Mouse (Mus musculus) kidney, adult 8-10 months (tissue): Measurements from ENCODE around the gene Gm18596.

Experiments used
- DNase-seq, 2 experiments: peaks; one replicate each; pipeline ENCODE4 v3.0.0; 2022

Gene Gm18596

GRCm38 (mm10) chr10:77709831-77710230 is 32.6 kb downstream of the Gm18596 start:
- no peak for DNase-seq

DNA sequence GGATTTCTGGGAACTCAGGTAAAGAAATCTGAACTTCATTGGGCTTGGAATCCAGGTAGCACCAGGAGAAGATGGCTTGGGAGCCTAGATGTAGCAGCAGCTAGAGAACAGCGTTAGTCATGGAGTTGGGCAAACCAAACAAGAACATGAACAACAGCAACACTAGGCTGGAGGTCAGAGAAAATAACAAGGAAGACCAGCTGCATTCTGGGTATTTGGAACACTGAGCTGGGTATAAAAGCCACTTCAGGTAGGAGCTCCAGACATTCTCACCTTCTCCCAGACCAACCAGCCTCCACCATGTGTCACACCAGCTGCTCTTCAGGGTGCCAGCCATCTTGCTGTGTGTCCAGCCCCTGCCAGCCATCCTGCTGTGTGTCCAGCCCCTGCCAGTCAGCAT is 36.1 kb downstream of the Gm18596 start, which contains the start of gene Gm10272:
Gm10272 (plus strand) TSS at position 301 of the 400 bp plus-strand sequence.
- DNase-seq: no peak

DNA sequence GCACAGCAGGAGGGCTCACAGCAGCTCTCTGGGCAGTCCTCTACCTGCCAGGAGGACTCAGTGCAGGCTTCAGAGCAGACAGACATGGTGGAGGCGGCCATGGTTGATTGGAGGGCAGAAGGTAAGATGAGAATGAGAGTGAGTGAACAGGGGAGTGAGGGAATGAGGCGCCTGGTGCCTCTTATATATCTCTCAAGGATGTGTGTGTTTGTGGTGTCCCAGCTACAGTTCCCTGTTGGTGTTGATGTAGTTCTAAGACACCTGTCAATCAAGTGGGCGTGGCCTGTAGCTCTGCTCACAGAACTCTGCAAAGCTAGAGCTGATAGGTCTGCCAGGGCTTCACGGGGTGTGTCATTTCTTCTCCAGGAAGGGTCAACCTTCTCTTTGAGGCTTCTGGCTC is 45.3 kb downstream of the Gm18596 start, which contains the start of gene Gm9508:
Gm9508 (minus strand) TSS at position 101 of the 400 bp plus-strand sequence.
- DNase-seq: no peak
